Mouse (Mus musculus) CH12.LX (cell line): ENCODE measurements at regions not wholly inside any gene's neighbourhood (a gene's known extent, or its start where the extent isn't known, plus 50 kb on each side); places are given as distances from the start of the nearest gene placed in this dataset.

Experiments used
- CTCF ChIP-seq, 2 experiments: IDR thresholded peaks in 1 of 2; conservative IDR thresholded peaks in 1 of 2; 2 replicates each; pipeline ENCODE4 v1.5.1; 2011 to 2012; ENCODE audit warnings: low read depth in 2 of 2, low read length in 2 of 2, improper control_type of control experiment in 1 of 2, inconsistent platforms in 1 of 2, mild to moderate bottlenecking in 1 of 2, moderate library complexity in 1 of 2
- EP300 ChIP-seq: IDR thresholded peaks from 2 replicates; pipeline ENCODE4 v1.6.1; 2011; ENCODE audit warnings: low read length, improper control_type of control experiment
- JUN ChIP-seq: IDR thresholded peaks from 2 replicates; pipeline ENCODE4 v1.6.1; 2011; ENCODE audit warnings: low read depth, mild to moderate bottlenecking, low read length, improper control_type of control experiment, moderate library complexity; ENCODE audit not compliant: insufficient read depth
- MAX ChIP-seq: IDR thresholded peaks from 2 replicates; pipeline ENCODE4 v1.6.1; 2011; ENCODE audit warnings: low read length, improper control_type of control experiment
- MXI1 ChIP-seq: IDR thresholded peaks from 2 replicates; pipeline ENCODE4 v1.6.1; 2011; ENCODE audit warnings: mild to moderate bottlenecking, low read depth, low read length, improper control_type of control experiment
- NELFE ChIP-seq: IDR thresholded peaks from 2 replicates; pipeline ENCODE4 v1.6.1; 2011; ENCODE audit warnings: low read depth, low read length, improper control_type of control experiment
- POLR2A ChIP-seq: IDR thresholded peaks from 2 replicates; pipeline ENCODE4 v1.6.1; 2011; ENCODE audit warnings: low read depth, mild to moderate bottlenecking, improper control_type of control experiment, low read length
- RAD21 ChIP-seq: IDR thresholded peaks from 2 replicates; pipeline ENCODE4 v1.6.1; 2011; ENCODE audit warnings: low read depth, mild to moderate bottlenecking, low read length, improper control_type of control experiment, moderate library complexity
- RCOR1 ChIP-seq: conservative IDR thresholded peaks from 2 replicates; pipeline ENCODE4 v1.6.1; 2012; ENCODE audit warnings: low read depth, mild to moderate bottlenecking, inconsistent platforms, low read length, improper control_type of control experiment
- SMC3 ChIP-seq: IDR thresholded peaks from 2 replicates; pipeline ENCODE4 v1.6.1; 2011; ENCODE audit warnings: low read depth, low read length, improper control_type of control experiment
- USF1 ChIP-seq: IDR thresholded peaks from 2 replicates; pipeline ENCODE4 v1.6.1; 2014; ENCODE audit warnings: low read depth, mild to moderate bottlenecking, inconsistent platforms, low read length, improper control_type of control experiment
- ZNF384 ChIP-seq: IDR thresholded peaks from 2 replicates; pipeline ENCODE4 v1.6.1; 2012; ENCODE audit warnings: low read depth, low read length, improper control_type of control experiment, inconsistent platforms

- TF ChIP-seq RCOR1, result no peak
- no peak for TF ChIP-seq JUN
- TF ChIP-seq CTCF (conservative IDR thresholded peaks at IDR 0.05 in 1 of 2, IDR thresholded peaks at IDR 0.05 in 1 of 2; ENCODE audit: low read depth in 2 of 2, low read length in 2 of 2), result no peak
- no peak for TF ChIP-seq RAD21
- no peak for TF ChIP-seq USF1
- no peak for TF ChIP-seq POLR2A
- TF ChIP-seq ZNF384, result no peak
- TF ChIP-seq MXI1, result no peak
- TF ChIP-seq MAX, result no peak
- TF ChIP-seq EP300, result no peak
- no peak for TF ChIP-seq SMC3
- no peak for TF ChIP-seq NELFE
These were observed 1053.3 kb downstream of the 5730522E02Rik start for GRCm38 (mm10) chr11:25157135-25157860.
